Mouse (Mus musculus) thymus, postnatal 0 days (tissue): ENCODE data around the gene Pid1. TPM values are rescaled to one million over a fixed set of nuclear protein-coding genes. Genes with fewer than 3 reads are reported as not detected.

Experiments used
- DNase-seq: peaks from one replicate; pipeline ENCODE4 v3.0.0-alpha.2; 2015; ENCODE audit warnings: low spot score
- polyA plus RNA-seq: library from polyadenylated mRNA; unstranded; fragments of >200 nt; fragmentation: Nextera tagmentation; extraction: Ambion mirVana; gene quantifications from 2 replicates; pipeline ENCODE4 v1.2.1, GENCODE M21; 2015

Pid1 gene
- polyA plus RNA-seq, 1 experiment from 2014 or later: 2.1 TPM

- DNase-seq: no peak
Observed at GRCm38 (mm10) chr1:84186756-84187437, 177.1 kb downstream of the Pid1 start.

- DNase-seq: no peak
Observed at GRCm38 (mm10) chr1:84177696-84178095, 186.3 kb downstream of the Pid1 start.

- no peak for DNase-seq
Observed at GRCm38 (mm10) chr1:84177033-84177432, 186.9 kb downstream of the Pid1 start.

GRCm38 (mm10) chr1:84172941-84173340 is 191.0 kb downstream of the Pid1 start:
- DNase-seq: no peak

- no peak for DNase-seq
Observed at GRCm38 (mm10) chr1:84157790-84158189, 206.2 kb downstream of the Pid1 start.

- no peak for DNase-seq
Observed at GRCm38 (mm10) chr1:84155585-84155930, 208.4 kb downstream of the Pid1 start.

- DNase-seq: no peak
Observed at GRCm38 (mm10) chr1:84154725-84155584, 209.0 kb downstream of the Pid1 start.

GRCm38 (mm10) chr1:84153943-84154342 is 210.0 kb downstream of the Pid1 start:
- no peak for DNase-seq

GRCm38 (mm10) chr1:84141561-84141960 is 222.4 kb downstream of the Pid1 start:
- DNase-seq: no peak

- DNase-seq: no peak
Observed at GRCm38 (mm10) chr1:84132451-84132850, 231.5 kb downstream of the Pid1 start.

GRCm38 (mm10) chr1:84131799-84132198 is 232.2 kb downstream of the Pid1 start:
- no peak for DNase-seq

- DNase-seq: no peak
Observed at GRCm38 (mm10) chr1:84128510-84128909, 235.5 kb downstream of the Pid1 start.

GRCm38 (mm10) chr1:84119306-84119705 is 244.7 kb downstream of the Pid1 start:
- DNase-seq: no peak

- no peak for DNase-seq
Observed at GRCm38 (mm10) chr1:84106756-84107155, 257.2 kb downstream of the Pid1 start.

- no peak for DNase-seq
Observed at GRCm38 (mm10) chr1:84102052-84102451, 261.9 kb downstream of the Pid1 start.

GRCm38 (mm10) chr1:84097398-84097797 is 266.6 kb downstream of the Pid1 start:
- no peak for DNase-seq

GRCm38 (mm10) chr1:84093291-84093690 is 270.7 kb downstream of the Pid1 start:
- no peak for DNase-seq

GRCm38 (mm10) chr1:84089664-84090063 is 274.3 kb downstream of the Pid1 start:
- no peak for DNase-seq

GRCm38 (mm10) chr1:84087957-84088356 is 276.0 kb downstream of the Pid1 start:
- no peak for DNase-seq

GRCm38 (mm10) chr1:84087325-84087724 is 276.7 kb downstream of the Pid1 start:
- DNase-seq: no peak

GRCm38 (mm10) chr1:84086486-84086885 is 277.5 kb downstream of the Pid1 start:
- no peak for DNase-seq

- no peak for DNase-seq
Observed at GRCm38 (mm10) chr1:84085361-84085760, 278.6 kb downstream of the Pid1 start.

- DNase-seq: no peak
Observed at GRCm38 (mm10) chr1:84079566-84079965, 284.4 kb downstream of the Pid1 start.
